Mouse (Mus musculus) MEL (cell line): ENCODE data around the gene Kirrel2. TPM values are rescaled to one million over a fixed set of nuclear protein-coding genes. Genes with fewer than 3 reads are reported as not detected.

Source experiments
- DNase-seq: peaks from one replicate; pipeline ENCODE4 v3.0.0; 2011; ENCODE audit warnings: low read depth, low spot score
- H3K27ac ChIP-seq: 2 replicates; pipeline ENCODE4 v1.5.1; 2012; ENCODE audit warnings: low read depth, mild to moderate bottlenecking, control low read depth, low read length, moderate library complexity; ENCODE audit not compliant: control insufficient read depth
- H3K27me3 ChIP-seq, 2 experiments: fragments of 150-350 bp in 1 of 2; sonication (generic) in 1 of 2; 2 replicates each; pipeline ENCODE4 v1.6.1; 2012; ENCODE audit warnings: low read length in 2 of 2, mild to moderate bottlenecking in 2 of 2, improper control_type of control experiment in 1 of 2, moderate library complexity in 1 of 2; ENCODE audit not compliant: insufficient read depth in 2 of 2, control insufficient read depth in 1 of 2
- H3K36me3 ChIP-seq, 2 experiments: 2 replicates each; pipeline ENCODE4 v1.6.1; 2012 to 2014; ENCODE audit warnings: low read length in 2 of 2, improper control_type of control experiment in 1 of 2, inconsistent platforms in 1 of 2, mild to moderate bottlenecking in 1 of 2; ENCODE audit not compliant: insufficient read depth in 2 of 2, control insufficient read depth in 1 of 2
- H3K4me1 ChIP-seq, 2 experiments: fragments of 150-350 bp in 1 of 2; sonication (generic) in 1 of 2; 2 replicates each; pipeline ENCODE4 v1.6.1; 2012; ENCODE audit warnings: low read length in 2 of 2, improper control_type of control experiment in 1 of 2, mild to moderate bottlenecking in 1 of 2; ENCODE audit not compliant: insufficient read depth in 2 of 2, control insufficient read depth in 1 of 2
- H3K4me3 ChIP-seq, 2 experiments: fragments of 150-350 bp in 1 of 2; sonication (generic) in 1 of 2; 2 replicates each; pipeline ENCODE4 v1.5.1; 2012; ENCODE audit warnings: low read depth in 2 of 2, low read length in 2 of 2, mild to moderate bottlenecking in 2 of 2, moderate library complexity in 2 of 2, control low read depth in 1 of 2, improper control_type of control experiment in 1 of 2; ENCODE audit not compliant: control insufficient read depth in 1 of 2, insufficient read depth in 1 of 2
- H3K79me2 ChIP-seq: 2 replicates; pipeline ENCODE4 v1.6.1; 2012; ENCODE audit warnings: mild to moderate bottlenecking, low read length, moderate library complexity; ENCODE audit not compliant: control insufficient read depth, poor library complexity, insufficient read depth
- H3K9ac ChIP-seq: 2 replicates; pipeline ENCODE4 v1.6.1; 2012; ENCODE audit warnings: low read depth, mild to moderate bottlenecking, control low read depth, low read length, moderate library complexity; ENCODE audit not compliant: control insufficient read depth, poor library complexity, severe bottlenecking
- H3K9me3 ChIP-seq: fragments of 150-350 bp; sonication (generic); replicated peaks from 2 replicates; pipeline ENCODE4 v1.6.1; 2012; ENCODE audit warnings: mild to moderate bottlenecking, low read length, improper control_type of control experiment, moderate library complexity; ENCODE audit not compliant: insufficient read depth
- BHLHE40 ChIP-seq: IDR thresholded peaks from 2 replicates; pipeline ENCODE4 v1.6.1; 2012; ENCODE audit warnings: low read depth, mild to moderate bottlenecking, inconsistent platforms, low read length, improper control_type of control experiment, borderline replicate concordance
- CHD1 ChIP-seq: IDR thresholded peaks from 2 replicates; pipeline ENCODE4 v1.6.1; 2012; ENCODE audit warnings: low read depth, mild to moderate bottlenecking, inconsistent platforms, low read length, improper control_type of control experiment
- CHD2 ChIP-seq: IDR thresholded peaks from 2 replicates; pipeline ENCODE4 v1.6.1; 2011; ENCODE audit warnings: low read length, improper control_type of control experiment
- CTCF ChIP-seq, 3 experiments: IDR thresholded peaks in 2 of 3; conservative IDR thresholded peaks in 1 of 3; 2 replicates each; pipeline ENCODE4 v1.5.1; 2011 to 2012; ENCODE audit warnings: low read length in 3 of 3, low read depth in 2 of 3, mild to moderate bottlenecking in 2 of 3, improper control_type of control experiment in 1 of 3, inconsistent platforms in 1 of 3, mixed read lengths in 1 of 3, moderate library complexity in 1 of 3; ENCODE audit not compliant: control insufficient read depth in 1 of 3, insufficient read depth in 1 of 3, poor library complexity in 1 of 3, severe bottlenecking in 1 of 3
- E2F4 ChIP-seq: IDR thresholded peaks from 2 replicates; pipeline ENCODE4 v1.6.1; 2011; ENCODE audit warnings: low read depth, low read length, improper control_type of control experiment, borderline replicate concordance
- ELF1 ChIP-seq: IDR thresholded peaks from 2 replicates; pipeline ENCODE4 v1.6.1; 2014; ENCODE audit warnings: low read depth, mild to moderate bottlenecking, inconsistent platforms, low read length, improper control_type of control experiment, moderate library complexity
- ETS1 ChIP-seq: IDR thresholded peaks from 2 replicates; pipeline ENCODE4 v1.6.1; 2012; ENCODE audit warnings: low read depth, mild to moderate bottlenecking, inconsistent platforms, low read length, improper control_type of control experiment, moderate library complexity
- GABPA ChIP-seq: IDR thresholded peaks from 2 replicates; pipeline ENCODE4 v1.6.1; 2012; ENCODE audit warnings: low read depth, mild to moderate bottlenecking, inconsistent platforms, low read length, improper control_type of control experiment, moderate library complexity
- GATA1 ChIP-seq: IDR thresholded peaks from 2 replicates; pipeline ENCODE4 v1.6.1; 2011; ENCODE audit warnings: low read depth, low read length, improper control_type of control experiment
- HCFC1 ChIP-seq: IDR thresholded peaks from 2 replicates; pipeline ENCODE4 v1.6.1; 2012; ENCODE audit warnings: low read depth, mild to moderate bottlenecking, inconsistent platforms, low read length, improper control_type of control experiment, moderate library complexity
- KAT2A ChIP-seq: conservative IDR thresholded peaks from 2 replicates; pipeline ENCODE4 v1.6.1; 2012; ENCODE audit warnings: low read depth, low read length, improper control_type of control experiment, inconsistent platforms
- MAFK ChIP-seq: IDR thresholded peaks from 2 replicates; pipeline ENCODE4 v1.6.1; 2011; ENCODE audit warnings: low read depth, mild to moderate bottlenecking, low read length, improper control_type of control experiment, borderline replicate concordance
- MAX ChIP-seq: IDR thresholded peaks from 2 replicates; pipeline ENCODE4 v1.6.1; 2011; ENCODE audit warnings: low read length, improper control_type of control experiment
- MAZ ChIP-seq: IDR thresholded peaks from 2 replicates; pipeline ENCODE4 v1.6.1; 2012; ENCODE audit warnings: low read depth, mild to moderate bottlenecking, inconsistent platforms, low read length, improper control_type of control experiment
- MXI1 ChIP-seq: IDR thresholded peaks from 2 replicates; pipeline ENCODE4 v1.6.1; 2011; ENCODE audit warnings: mild to moderate bottlenecking, low read depth, low read length, improper control_type of control experiment
- MYC ChIP-seq: IDR thresholded peaks from 2 replicates; pipeline ENCODE4 v1.6.1; 2011; ENCODE audit warnings: low read depth, mild to moderate bottlenecking, low read length, improper control_type of control experiment, moderate library complexity
- NRF1 ChIP-seq: IDR thresholded peaks from 2 replicates; pipeline ENCODE4 v1.6.1; 2014; ENCODE audit warnings: low read depth, mild to moderate bottlenecking, inconsistent platforms, low read length, improper control_type of control experiment, moderate library complexity; ENCODE audit not compliant: poor library complexity, insufficient read depth, severe bottlenecking
- POLR2AphosphoS2 ChIP-seq: IDR thresholded peaks from 2 replicates; pipeline ENCODE4 v1.6.1; 2011; ENCODE audit warnings: low read length, improper control_type of control experiment
- RAD21 ChIP-seq: IDR thresholded peaks from 2 replicates; pipeline ENCODE4 v1.6.1; 2011; ENCODE audit warnings: mild to moderate bottlenecking, low read depth, low read length, improper control_type of control experiment
- RCOR1 ChIP-seq: IDR thresholded peaks from 2 replicates; pipeline ENCODE4 v1.6.1; 2012; ENCODE audit warnings: low read depth, mild to moderate bottlenecking, inconsistent platforms, low read length, improper control_type of control experiment
- SMC3 ChIP-seq: IDR thresholded peaks from 2 replicates; pipeline ENCODE4 v1.6.1; 2011; ENCODE audit warnings: low read depth, low read length, improper control_type of control experiment
- TAL1 ChIP-seq: IDR thresholded peaks from 2 replicates; pipeline ENCODE4 v1.6.1; 2012; ENCODE audit warnings: mild to moderate bottlenecking, inconsistent platforms, low read length, moderate library complexity, mixed read lengths
- TCF12 ChIP-seq: IDR thresholded peaks from 2 replicates; pipeline ENCODE4 v1.6.1; 2014; ENCODE audit warnings: low read depth, mild to moderate bottlenecking, inconsistent platforms, low read length, improper control_type of control experiment, moderate library complexity
- UBTF ChIP-seq: IDR thresholded peaks from 2 replicates; pipeline ENCODE4 v1.6.1; 2012; ENCODE audit warnings: low read depth, mild to moderate bottlenecking, inconsistent platforms, low read length, improper control_type of control experiment, moderate library complexity, borderline replicate concordance; ENCODE audit not compliant: insufficient read depth
- USF1 ChIP-seq: IDR thresholded peaks from 2 replicates; pipeline ENCODE4 v1.6.1; 2014; ENCODE audit warnings: low read depth, mild to moderate bottlenecking, inconsistent platforms, low read length, improper control_type of control experiment, moderate library complexity
- USF2 ChIP-seq, 2 experiments: IDR thresholded peaks; 2 replicates each; pipeline ENCODE4 v1.6.1; 2011 to 2012; ENCODE audit warnings: improper control_type of control experiment in 2 of 2, low read length in 2 of 2, borderline replicate concordance in 1 of 2, inconsistent platforms in 1 of 2, low read depth in 1 of 2, mild to moderate bottlenecking in 1 of 2; ENCODE audit not compliant: insufficient read depth in 1 of 2
- ZMIZ1 ChIP-seq: IDR thresholded peaks from 2 replicates; pipeline ENCODE4 v1.6.1; 2012; ENCODE audit warnings: low read depth, mild to moderate bottlenecking, inconsistent platforms, low read length, improper control_type of control experiment, moderate library complexity
- polyA plus RNA-seq, 2 experiments: library from polyadenylated mRNA; stranded (reverse) in 1 of 2; unstranded in 1 of 2; fragments of >175 nt in 1 of 2; fragments of >200 nt in 1 of 2; gene quantifications; 2 replicates each; pipeline versions ENCODE4 v1.2.1 to v1.2.4; 2012; ENCODE audit warnings: low replicate concordance in 2 of 2, low read depth in 1 of 2; ENCODE audit not compliant: insufficient read length in 2 of 2, insufficient read depth in 1 of 2, missing spikeins in 1 of 2
- total RNA-seq: library from RNA; depleted of rRNA; stranded (reverse); fragments of 300-350 nt; gene quantifications from 2 replicates; pipeline ENCODE4 v1.2.3, GENCODE M21; 2012

Kirrel2 gene
- total and polyA plus RNA-seq, 3 experiments = not detected

DNA sequence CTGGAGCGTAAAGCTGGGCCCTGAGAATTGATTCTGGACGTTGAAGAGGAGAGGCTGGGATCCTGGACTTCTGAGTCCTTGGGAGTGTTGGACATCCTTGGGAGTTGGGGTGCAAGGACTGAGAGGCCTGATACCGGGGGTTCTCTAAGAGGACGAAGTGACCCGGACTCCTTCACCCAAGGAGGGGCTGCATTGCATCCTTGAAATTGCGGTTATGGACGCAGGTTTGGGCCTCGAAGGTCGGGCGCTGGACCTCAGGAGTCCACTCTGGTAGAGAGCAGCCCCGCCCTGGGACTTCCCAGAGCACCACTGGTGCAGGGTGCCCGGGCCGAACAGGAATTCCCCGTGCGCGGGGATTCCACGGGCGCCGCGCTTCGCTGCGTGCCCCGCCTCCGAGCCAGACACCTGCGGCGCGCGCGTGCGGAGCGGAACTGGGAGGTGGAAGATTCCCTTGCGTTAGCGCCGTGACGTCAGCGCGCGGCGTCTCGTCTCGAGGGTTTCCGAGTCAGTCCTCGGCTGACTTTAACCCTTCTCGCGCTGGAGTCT, 35.5 kb downstream of the Kirrel2 start:
- peak; percentile 94 for DNase-seq
- Histone ChIP-seq H3K27ac (peak overlapping the region; percentile 66), H3K79me2 (peaks cover 21% of the 10 kb centered on the region), H3K27me3 (no peaks in the 10 kb centered on the region), H3K4me1 (peaks cover 0 to 28% of the 10 kb centered on the region in 2 experiments; a peak in 3 of 4 replicates), H3K36me3 (peaks cover 5 to 19% of the 10 kb centered on the region in 2 experiments), H3K4me3 (peak overlapping the region; percentile 75 to 77), H3K9ac (peak overlapping the region; percentile 83), H3K9me3 (no peaks in the 10 kb centered on the region)
- TF ChIP-seq TAL1 = no peak
- peak; percentile 58 for TF ChIP-seq MAX
- TF ChIP-seq KAT2A = 0 out of 2 replicates have a peak, but pooled peaks have one; percentile 35
- TF ChIP-seq TCF12 = peak; percentile 22; the same call in 1 of the 2 replicates
- peak; percentile 60 for TF ChIP-seq NRF1
- TF ChIP-seq HCFC1 = peak; percentile 78
- 0 out of 2 replicates have a peak, but pooled peaks have one; percentile 4 for TF ChIP-seq POLR2AphosphoS2
- peak; percentile 42; the same call in 1 of the 2 replicates for TF ChIP-seq MAZ
- TF ChIP-seq ZMIZ1 = peak; percentile 1; the same call in 1 of the 2 replicates
- TF ChIP-seq BHLHE40 = 0 out of 2 replicates have a peak, but pooled peaks have one; percentile 23
- TF ChIP-seq ETS1 = peak; percentile 13; the same call in 1 of the 2 replicates
- TF ChIP-seq ELF1 = peak; percentile 72
- no peak for TF ChIP-seq USF2 (IDR thresholded peaks at IDR 0.05; ENCODE audit: borderline replicate concordance in 1 of 2, insufficient read depth in 1 of 2, low read depth in 1 of 2, low read length in 2 of 2)
- 0 out of 2 replicates have a peak, but pooled peaks have one; percentile 51 for TF ChIP-seq CHD1
- TF ChIP-seq MXI1 = no peak; the same call in 1 of the 2 replicates

DNA sequence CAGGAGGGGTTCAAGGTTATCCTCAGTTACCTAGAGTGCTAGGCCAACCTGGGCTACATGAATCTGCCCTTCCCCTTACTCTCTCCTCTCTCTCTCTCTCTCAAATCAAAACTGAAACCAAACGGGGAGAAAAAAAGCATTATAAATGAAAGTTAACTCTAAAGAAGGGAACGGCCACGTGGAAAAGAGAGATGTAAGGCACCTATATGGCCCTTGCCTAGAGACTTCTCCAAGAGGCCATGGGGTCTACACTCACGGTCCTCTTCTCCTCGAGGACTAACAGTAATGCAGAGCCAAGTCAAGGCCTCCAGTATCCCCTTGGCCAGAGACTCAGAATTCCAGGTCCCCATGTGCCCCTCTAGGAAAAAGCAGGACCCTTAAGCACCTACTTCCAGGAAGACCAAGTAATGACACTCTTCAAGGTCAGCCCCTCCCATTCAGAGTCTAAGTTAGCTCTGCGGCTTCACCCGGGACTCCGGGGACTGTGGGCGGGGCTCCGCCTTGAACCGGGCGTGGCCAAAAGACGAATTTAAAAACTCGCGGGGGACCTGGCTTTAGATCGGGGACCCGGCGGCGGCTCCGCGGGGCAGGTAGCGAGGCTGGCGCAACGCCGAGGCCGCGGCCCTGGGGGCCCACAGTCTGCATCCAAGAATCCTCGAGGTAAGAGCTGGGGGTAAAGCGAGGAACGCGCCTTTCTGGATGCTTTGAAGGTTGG, 36.2 kb downstream of the Kirrel2 start, which contains the start of gene Nfkbid:
Gene Nfkbid, plus strand, starts transcription at position 558 of the 715 bp plus-strand sequence.
- peak within 1 kb of the TSS; percentile 92 for H3K27ac ChIP-seq
- H3K36me3 ChIP-seq = peaks cover 2 to 19% of the 10 kb centered on the region in 2 experiments; a peak in 3 of 4 replicates
- peaks cover 0 to 28% of the 10 kb centered on the region in 2 experiments; a peak in 3 of 4 replicates for H3K4me1 ChIP-seq
- no peaks in the 10 kb centered on the region for H3K27me3 ChIP-seq
- no peaks in the 10 kb centered on the region for H3K9me3 ChIP-seq
- H3K9ac ChIP-seq = peak within 1 kb of the TSS; percentile 83
- peak within 1 kb of the TSS; percentile 75 to 77 for H3K4me3 ChIP-seq
- DNase-seq = peak; percentile 93
- peaks cover 21% of the 10 kb centered on the region for H3K79me2 ChIP-seq
- no peak for TF ChIP-seq SMC3
- no peak for TF ChIP-seq E2F4
- no peak for TF ChIP-seq USF1
- no peak for TF ChIP-seq BHLHE40
- no peak for TF ChIP-seq CHD2
- no peak for TF ChIP-seq UBTF
- TF ChIP-seq ETS1 = peak; percentile 47; the same call in 1 of the 2 replicates
- TF ChIP-seq TCF12 = no peak
- peak; percentile 41; the same call in 1 of the 2 replicates for TF ChIP-seq NRF1
- TF ChIP-seq MAX = no peak; the same call in 1 of the 2 replicates
- TF ChIP-seq MAFK = no peak
- no peak for TF ChIP-seq GATA1
- TF ChIP-seq RAD21 = no peak
- TF ChIP-seq CTCF (IDR thresholded peaks at IDR 0.05 in 2 of 3, conservative IDR thresholded peaks at IDR 0.05 in 1 of 3; ENCODE audit: control insufficient read depth in 1 of 3, insufficient read depth in 1 of 3, low read depth in 2 of 3, low read length in 3 of 3, poor library complexity in 1 of 3, severe bottlenecking in 1 of 3) = no peak
- TF ChIP-seq GABPA = no peak
- TF ChIP-seq MYC = no peak
- no peak for TF ChIP-seq RCOR1
- no peak for TF ChIP-seq ELF1
